10 mouse cellular contexts compared by ENCODE assay signal in genomic region chr13:56159614-56160363, GRCm38 (mm10). TPM values are rescaled to one million over a fixed set of nuclear protein-coding genes. Genes with fewer than 3 reads are reported as not detected.
DNase-seq lines count a peak whose midpoint lies in the region; ATAC-seq lines count a peak whose summit lies in the region.
"Had no signal": no experiment of that assay in that cellular context is flagged by ENCODE, and none has a peak within 500 bp of the region (broad histone marks: within the 10 kb centered on the region; RNA-seq: fewer than 3 reads in every experiment).

No protein-coding gene starts in this region.

- intact Hi-C loops in left cerebral cortex, postnatal 36 days (cut with DNase I) = no loop called here

- H3K4me1 ChIP-seq in heart, embryonic 14.5 days (ENCODE audit: control insufficient read depth in 2 of 2, insufficient read depth in 2 of 2, low read length in 2 of 2) = peaks cover 38 to 46% of the 10 kb centered on the region in 2 experiments
- no peaks in the 10 kb centered on the region for H3K4me1 ChIP-seq in midbrain, embryonic 13.5 days (replicated peaks)
- no peaks in the 10 kb centered on the region for H3K4me1 ChIP-seq in midbrain, embryonic 11.5 days (ENCODE audit: control insufficient read depth, insufficient read depth, low read length)
- peaks cover 93% of the 10 kb centered on the region for H3K4me1 ChIP-seq in limb, embryonic 13.5 days

- H3K36me3 ChIP-seq in heart, embryonic 14.5 days (ENCODE audit: control insufficient read depth, insufficient read depth, low read length) = no peaks in the 10 kb centered on the region
- H3K36me3 ChIP-seq in midbrain, embryonic 13.5 days = no peaks in the 10 kb centered on the region
- H3K36me3 ChIP-seq in midbrain, embryonic 11.5 days (ENCODE audit: control insufficient read depth, insufficient read depth, low read length) = no peaks in the 10 kb centered on the region
- no peaks in the 10 kb centered on the region for H3K36me3 ChIP-seq in limb, embryonic 13.5 days

- peak overlapping the region in 1 of 2 experiments; percentile 57; a peak in 2 of 4 replicates for H3K27ac ChIP-seq in heart, embryonic 14.5 days (replicated peaks in 1 of 2; ENCODE audit: control insufficient read depth in 1 of 2, insufficient read depth in 1 of 2, low read depth in 2 of 2, low read length in 2 of 2)
- no peak overlapping the region for H3K27ac ChIP-seq in midbrain, embryonic 13.5 days
- H3K27ac ChIP-seq in midbrain, embryonic 11.5 days (ENCODE audit: low read depth, low read length) = no peak overlapping the region
- H3K27ac ChIP-seq in limb, embryonic 13.5 days = peak overlapping the region; percentile 88

- H3K4me3 ChIP-seq in heart, embryonic 14.5 days (ENCODE audit: control insufficient read depth in 1 of 2, insufficient read depth in 1 of 2, low read depth in 1 of 2, low read length in 2 of 2) = no peak overlapping the region
- no peak overlapping the region for H3K4me3 ChIP-seq in midbrain, embryonic 13.5 days (replicated peaks)
- no peak overlapping the region for H3K4me3 ChIP-seq in midbrain, embryonic 11.5 days (ENCODE audit: low read depth, low read length)
- no peak overlapping the region for H3K4me3 ChIP-seq in limb, embryonic 13.5 days

- peaks cover 2% of the 10 kb centered on the region for H3K27me3 ChIP-seq in heart, embryonic 14.5 days (ENCODE audit: control insufficient read depth, insufficient read depth, low read length)
- peaks cover 3% of the 10 kb centered on the region; the same call in 1 of the 2 replicates for H3K27me3 ChIP-seq in midbrain, embryonic 13.5 days
- H3K27me3 ChIP-seq in midbrain, embryonic 11.5 days (ENCODE audit: control insufficient read depth, insufficient read depth, low read length) = no peaks in the 10 kb centered on the region
- H3K27me3 ChIP-seq in limb, embryonic 13.5 days = no peaks in the 10 kb centered on the region

- 48% methylated on average over 17 of the region's 17 CpGs for WGBS in heart, embryonic 14.5 days
- WGBS in midbrain, embryonic 13.5 days = 66% methylated on average over 17 of the region's 17 CpGs
- WGBS in midbrain, embryonic 11.5 days = 61% methylated on average over 17 of the region's 17 CpGs
- 2% methylated on average over 17 of the region's 17 CpGs for WGBS in limb, embryonic 13.5 days

- H3K9ac ChIP-seq in heart, embryonic 14.5 days (ENCODE audit: low read length) = no peak overlapping the region
- 0 out of 2 replicates have a peak overlapping the region, but pooled peaks have one; percentile 1 for H3K9ac ChIP-seq in midbrain, embryonic 13.5 days (replicated peaks)
- H3K9ac ChIP-seq in midbrain, embryonic 11.5 days (ENCODE audit: low read length) = no peak overlapping the region
- H3K9ac ChIP-seq in limb, embryonic 13.5 days = peak overlapping the region; percentile 39; the same call in 1 of the 2 replicates

- H3K4me2 ChIP-seq in heart, embryonic 14.5 days (ENCODE audit: low read length) = peak overlapping the region; percentile 32; the same call in 1 of the 2 replicates
- no peak overlapping the region for H3K4me2 ChIP-seq in midbrain, embryonic 13.5 days (replicated peaks)
- H3K4me2 ChIP-seq in midbrain, embryonic 11.5 days = no peak overlapping the region
- peak overlapping the region; percentile 51 for H3K4me2 ChIP-seq in limb, embryonic 13.5 days (replicated peaks)

- DNase-seq in heart, postnatal 4 days = no peak
- no peak for DNase-seq in midbrain, embryonic 11.5 days (ENCODE audit: low spot score, missing footprints)
- DNase-seq in ovary, postnatal 10 days (ENCODE audit: low spot score) = no peak
- no peak for DNase-seq in lung, postnatal 10 days
- DNase-seq in left cerebral cortex, postnatal 36 days (ENCODE audit: low spot score in 2 of 2) = no peak
- DNase-seq: heart, adult 11 months had no signal

- ATAC-seq in heart, embryonic 14.5 days (ENCODE audit: insufficient number of reproducible peaks, insufficient read depth, low FRiP score, low read depth) = no peak
- no peak for ATAC-seq in midbrain, embryonic 13.5 days
- no peak for ATAC-seq in midbrain, embryonic 11.5 days (ENCODE audit: low FRiP score)
- no peak for ATAC-seq in limb, embryonic 13.5 days (ENCODE audit: low FRiP score, low read depth)
- ATAC-seq: forebrain, embryonic 14.5 days had no signal

- H3K9me3 ChIP-seq in heart, embryonic 14.5 days (ENCODE audit: control insufficient read depth, low read length) = no peaks in the 10 kb centered on the region
- no peaks in the 10 kb centered on the region for H3K9me3 ChIP-seq in midbrain, embryonic 13.5 days
- H3K9me3 ChIP-seq in midbrain, embryonic 11.5 days (ENCODE audit: control insufficient read depth, low read length) = no peaks in the 10 kb centered on the region
- H3K9me3 ChIP-seq in limb, embryonic 13.5 days = no peaks in the 10 kb centered on the region

RNA-seq across cellular contexts. Expression of gene Tifab, which starts 18.9 kb away (rescaled TPM):
- 0.28 and 0.58 TPM in 2 replicates for polyA plus RNA-seq in heart, embryonic 14.5 days (2014; fragmentation: Nextera tagmentation; extraction: Ambion mirVana)
- under 1 TPM; 0.65 to 0.69 TPM for total RNA-seq in heart, postnatal 4 days (2021)
- polyA plus RNA-seq in midbrain, embryonic 13.5 days (2015; fragmentation: Nextera tagmentation; extraction: Ambion mirVana) = 0.61 and 0.90 TPM in 2 replicates
- polyA plus RNA-seq in midbrain, embryonic 11.5 days (2014; fragmentation: Nextera tagmentation; extraction: Ambion mirVana) = 0.43 and 0.60 TPM in 2 replicates
- 1.5 and 1.7 TPM in 2 replicates for polyA plus RNA-seq in limb, embryonic 13.5 days (2015; fragmentation: Nextera tagmentation; extraction: Ambion mirVana)
- total RNA-seq in left cerebral cortex, postnatal 36 days (2021) = 1 to 10 TPM; 1.8 to 2.3 TPM

RNA-seq across cellular contexts. Expression of gene H2afy, which starts 23.6 kb away (rescaled TPM):
- 102 and 107 TPM in 2 replicates for polyA plus RNA-seq in heart, embryonic 14.5 days (2014; fragmentation: Nextera tagmentation; extraction: Ambion mirVana)
- total RNA-seq in heart, postnatal 4 days (2021) = 10 to 100 TPM; 84.6 to 91.3 TPM
- 414 and 443 TPM in 2 replicates for polyA plus RNA-seq in midbrain, embryonic 13.5 days (2015; fragmentation: Nextera tagmentation; extraction: Ambion mirVana)
- 677 and 693 TPM in 2 replicates for polyA plus RNA-seq in midbrain, embryonic 11.5 days (2014; fragmentation: Nextera tagmentation; extraction: Ambion mirVana)
- 422 and 433 TPM in 2 replicates for polyA plus RNA-seq in limb, embryonic 13.5 days (2015; fragmentation: Nextera tagmentation; extraction: Ambion mirVana)
- total RNA-seq in left cerebral cortex, postnatal 36 days (2021) = 100 to 1,000 TPM in 1 of 2 experiments, 10 to 100 TPM in 1; 95.3 to 109 TPM

Comparison
In these comparisons a context has a peak if more than half of its experiments do, and no peak if none do; other contexts are left out.
1. H3K9ac ChIP-seq: peak in midbrain, embryonic 13.5 days (single experiment) and limb, embryonic 13.5 days (single experiment); none in heart, embryonic 14.5 days (single experiment) and midbrain, embryonic 11.5 days (single experiment).
2. H3K4me2 ChIP-seq: peak in heart, embryonic 14.5 days (single experiment) and limb, embryonic 13.5 days (single experiment); none in midbrain, embryonic 13.5 days (single experiment) and midbrain, embryonic 11.5 days (single experiment).